ENCODE assay signal across 29 mouse cellular contexts in genomic region chr4:104513622-104514021, GRCm38 (mm10).
DNase-seq lines count a peak whose midpoint lies in the region; ATAC-seq and TF ChIP-seq lines count a peak whose summit lies in the region.
"Had no signal": no experiment of that assay in that cellular context is flagged by ENCODE, and none has a peak within 500 bp of the region (broad histone marks: within the 10 kb centered on the region; RNA-seq: fewer than 3 reads in every experiment).

No protein-coding gene starts in this region.

- 0 out of 2 replicates have a peak overlapping the region, but pooled peaks have one; percentile 30 for H3K27ac ChIP-seq in midbrain, embryonic 12.5 days (replicated peaks)
- H3K27ac ChIP-seq in midbrain, postnatal 0 days (ENCODE audit: low read depth, low read length): no peak overlapping the region
- H3K27ac ChIP-seq: embryonic facial prominence, embryonic 12.5 days; left cerebral cortex, adult 2 months; limb, embryonic 12.5 days had no signal

- no peak for TF ChIP-seq CTCF in brain, embryonic 14.5 days (IDR thresholded peaks at IDR 0.05; ENCODE audit: borderline replicate concordance, extremely low read depth, insufficient read depth, insufficient read length)
- no peak for TF ChIP-seq CTCF in midbrain, postnatal 0 days (IDR thresholded peaks at IDR 0.05)

- H3K9ac ChIP-seq in midbrain, embryonic 12.5 days (replicated peaks): no peak overlapping the region
- no peak overlapping the region for H3K9ac ChIP-seq in midbrain, postnatal 0 days (replicated peaks; ENCODE audit: low read length, poor library complexity, severe bottlenecking)
- H3K9ac ChIP-seq: embryonic facial prominence, embryonic 12.5 days; limb, embryonic 12.5 days had no signal

- peaks cover 25% of the 10 kb centered on the region for H3K4me1 ChIP-seq in midbrain, embryonic 12.5 days
- H3K4me1 ChIP-seq in midbrain, postnatal 0 days (ENCODE audit: insufficient read depth, low read length): peaks cover 6% of the 10 kb centered on the region; the same call in 1 of the 2 replicates
- H3K4me1 ChIP-seq: embryonic facial prominence, embryonic 12.5 days had no signal

- no peak for TF ChIP-seq POLR2A in brain, embryonic 14.5 days (IDR thresholded peaks at IDR 0.05; ENCODE audit: borderline replicate concordance, extremely low read depth, insufficient read depth, insufficient read length, poor library complexity, severe bottlenecking)

- no peaks in the 10 kb centered on the region for H3K27me3 ChIP-seq in midbrain, embryonic 12.5 days
- H3K27me3 ChIP-seq in midbrain, postnatal 0 days (ENCODE audit: insufficient read depth, low read length): no peaks in the 10 kb centered on the region
- H3K27me3 ChIP-seq: limb, embryonic 12.5 days had no signal

- peak; percentile 29 for DNase-seq in Muller cell, postnatal 12 days (ENCODE audit: inconsistent ontology term)
- peak; percentile 71 for DNase-seq in brain, embryonic 14.5 days (ENCODE audit: low read depth)
- no peak for DNase-seq in midbrain, postnatal 0 days (ENCODE audit: low spot score)
- DNase-seq in urinary bladder, postnatal 4 days (ENCODE audit: low spot score in 2 of 2): no peak
- no peak for DNase-seq in layer of hippocampus, postnatal 10 days (ENCODE audit: low spot score in 2 of 2)
- DNase-seq in lung, adult 18-20 months: no peak
- DNase-seq: adrenal gland, adult 8-10 months; B cell, adult 2 months; cerebellum, adult 11 months; cerebellum, adult 9-10 months; embryo, embryonic 11 days; gastrocnemius, postnatal 36 days; heart, adult 18-20 months; heart, postnatal 36 days; kidney, adult 11 months; kidney, postnatal 14 days; lung, postnatal 36 days; retina, postnatal 1 day; right cerebral cortex, postnatal 25 days; thymus, adult 2 months; thymus, postnatal 36 days had no signal

- WGBS in midbrain, embryonic 12.5 days: 46% methylated on average over 7 of the region's 7 CpGs
- 26% methylated on average over 7 of the region's 7 CpGs for WGBS in midbrain, postnatal 0 days

- H3K4me3 ChIP-seq in midbrain, embryonic 12.5 days: no peak overlapping the region
- peak overlapping the region; percentile 6; the same call in 1 of the 2 replicates for H3K4me3 ChIP-seq in midbrain, postnatal 0 days (ENCODE audit: low read depth, low read length)
- H3K4me3 ChIP-seq: embryonic facial prominence, embryonic 12.5 days; left cerebral cortex, adult 2 months; limb, embryonic 12.5 days had no signal

- H3K36me3 ChIP-seq in midbrain, embryonic 12.5 days: no peaks in the 10 kb centered on the region
- H3K36me3 ChIP-seq in midbrain, postnatal 0 days (ENCODE audit: insufficient read depth, low read length): no peaks in the 10 kb centered on the region
- H3K36me3 ChIP-seq: embryonic facial prominence, embryonic 12.5 days; limb, embryonic 12.5 days had no signal

- peak overlapping the region; percentile 41; the same call in 1 of the 2 replicates for H3K4me2 ChIP-seq in midbrain, embryonic 12.5 days (replicated peaks)
- H3K4me2 ChIP-seq in midbrain, postnatal 0 days (ENCODE audit: low read depth, low read length, poor library complexity, severe bottlenecking): peak overlapping the region; percentile 22
- H3K4me2 ChIP-seq: heart, embryonic 11.5 days; limb, embryonic 12.5 days; liver, embryonic 11.5 days had no signal

- peak; percentile 56; the same call in 1 of the 2 replicates for ATAC-seq in midbrain, embryonic 12.5 days (ENCODE audit: low FRiP score, low read depth)
- no peak for ATAC-seq in midbrain, postnatal 0 days (ENCODE audit: low FRiP score)
- ATAC-seq: activated CD4-positive, CD25-positive, alpha-beta regulatory T cell, adult 4 months; inflammation-experienced regulatory T-cells, adult 6 months had no signal

- no peaks in the 10 kb centered on the region for H3K9me3 ChIP-seq in midbrain, embryonic 12.5 days
- no peaks in the 10 kb centered on the region for H3K9me3 ChIP-seq in midbrain, postnatal 0 days (ENCODE audit: low read length)
- H3K9me3 ChIP-seq: embryonic facial prominence, embryonic 12.5 days; limb, embryonic 12.5 days had no signal

Comparison
In these comparisons a context has a peak if more than half of its experiments do, and no peak if none do; other contexts are left out.
1. DNase-seq: peak in Muller cell, postnatal 12 days (single experiment) and brain, embryonic 14.5 days (single experiment); none in midbrain, postnatal 0 days (single experiment), urinary bladder, postnatal 4 days (0 of 2), layer of hippocampus, postnatal 10 days (0 of 2) and lung, adult 18-20 months (0 of 2).